Mouse (Mus musculus): ENCODE measurements around the gene Camta1.

- TF ChIP-seq CTCF (conservative IDR thresholded peaks at IDR 0.05; ENCODE audit: low read length), result no peak
- TF ChIP-seq NANOG (IDR thresholded peaks at IDR 0.05; ENCODE audit: borderline replicate concordance, low read length), result no peak
- no peak for TF ChIP-seq POU5F1 (IDR thresholded peaks at IDR 0.05; ENCODE audit: borderline replicate concordance, low read length)
Measured at GRCm38 (mm10) chr4:151703069-151703735, 158.5 kb downstream of the Camta1 start.
